Mouse (Mus musculus) megakaryocyte-erythroid progenitor cell, adult 5-6 weeks (primary cell): ENCODE results near the gene Casq2. TPM values are rescaled to one million over a fixed set of nuclear protein-coding genes. Genes with fewer than 3 reads are reported as not detected.

Source experiments
- ATAC-seq: replicated peaks from 2 replicates; pipeline ENCODE4 v1.8.0; 2016; ENCODE audit warnings: mild to moderate bottlenecking, inconsistent platforms; ENCODE audit not compliant: severe bottlenecking, poor library complexity, low FRiP score, low TSS enrichment
- total RNA-seq, 2 experiments: library from RNA; stranded (forward) in 1 of 2; stranded (reverse) in 1 of 2; fragments of 200-1000, 215-1000 nt in 1 of 2; fragments of >200 nt in 1 of 2; fragmentation: Nextera tagmentation in 1 of 2; gene quantifications; 2 replicates each; pipeline ENCODE4 v1.2.3; 2014 to 2017

Casq2 gene
- total RNA-seq, 2 experiments from 2014 or later, result not detected

- no peak for ATAC-seq
Observed at GRCm38 (mm10) chr3:102182601-102183000, 96.4 kb downstream of the Casq2 start.

GRCm38 (mm10) chr3:102184721-102185120 lies 98.5 kb downstream of the Casq2 start:
- no peak for ATAC-seq

GRCm38 (mm10) chr3:102187401-102187800 lies 101.2 kb downstream of the Casq2 start:
- no peak for ATAC-seq

GRCm38 (mm10) chr3:102188972-102189371 lies 102.8 kb downstream of the Casq2 start:
- no peak for ATAC-seq

- no peak for ATAC-seq
Observed at GRCm38 (mm10) chr3:102190015-102190414, 103.8 kb downstream of the Casq2 start.

- ATAC-seq, result no peak
Observed at GRCm38 (mm10) chr3:102190642-102191041, 104.4 kb downstream of the Casq2 start.

- no peak for ATAC-seq
Observed at GRCm38 (mm10) chr3:102191575-102191974, 105.4 kb downstream of the Casq2 start.

- no peak for ATAC-seq
Observed at GRCm38 (mm10) chr3:102192621-102193020, 106.4 kb downstream of the Casq2 start.

- ATAC-seq, result no peak
Observed at GRCm38 (mm10) chr3:102193488-102194290, 107.5 kb downstream of the Casq2 start.

- ATAC-seq, result 0 out of 2 replicates have a peak, but pooled peaks have one; percentile 19
Observed at GRCm38 (mm10) chr3:102194291-102195051, 108.3 kb downstream of the Casq2 start.

GRCm38 (mm10) chr3:102195762-102196161 lies 109.5 kb downstream of the Casq2 start:
- ATAC-seq, result no peak

Other genes with a start within 250 kb of the Casq2 start
- gene Mab21l3, start 237.5 kb upstream of the Casq2 start, total RNA-seq (2014; fragmentation: Nextera tagmentation), result not detected in 2 replicates
- gene Mab21l3, start 237.5 kb upstream of the Casq2 start, total RNA-seq (2017), result not detected in 2 replicates
- gene Slc22a15, start 162.0 kb upstream of the Casq2 start, total RNA-seq (2014; fragmentation: Nextera tagmentation), result 1.7 and 2.1 TPM in 2 replicates
- 0.42 and 1.2 TPM in 2 replicates for gene Slc22a15, start 162.0 kb upstream of the Casq2 start, total RNA-seq (2017)
- not detected in 2 replicates for gene Nhlh2, start 76.3 kb upstream of the Casq2 start, total RNA-seq (2014; fragmentation: Nextera tagmentation)
- not detected in 2 replicates for gene Nhlh2, start 76.3 kb upstream of the Casq2 start, total RNA-seq (2017)
- 3.3 and 3.4 TPM in 2 replicates for gene Vangl1, start 118.3 kb downstream of the Casq2 start, total RNA-seq (2014; fragmentation: Nextera tagmentation)
- 1.5 and 6.1 TPM in 2 replicates for gene Vangl1, start 118.3 kb downstream of the Casq2 start, total RNA-seq (2017)